Mouse (Mus musculus) intestine, embryonic 15.5 days (tissue): Measurements from ENCODE around the gene Yaf2. TPM values are rescaled to one million over a fixed set of nuclear protein-coding genes. Genes with fewer than 3 reads are reported as not detected.
"Not testable (repeated sequence)": the region's sequence is repeated elsewhere in the genome, so short reads cannot be mapped to it uniquely, and the experiment has no call there.

ENCODE experiments used
- ATAC-seq: fragments of 200-750 bp; cut with Nextera tagmentation; 2 replicates; pipeline ENCODE4 v1.8.0; 2017; ENCODE audit warnings: moderate TSS enrichment, moderate library complexity
- H3K27ac ChIP-seq: fragments of 300-500 bp; sonication (generic); 2 replicates; pipeline ENCODE4 v1.5.1; 2015; ENCODE audit warnings: mild to moderate bottlenecking, inconsistent platforms
- H3K27me3 ChIP-seq: fragments of 300-500 bp; sonication (generic); replicated peaks from 2 replicates; pipeline ENCODE4 v1.6.1; 2015; ENCODE audit warnings: inconsistent platforms
- H3K36me3 ChIP-seq: fragments of 300-500 bp; sonication (generic); 2 replicates; pipeline ENCODE4 v1.6.1; 2015; ENCODE audit warnings: inconsistent platforms
- H3K4me1 ChIP-seq: fragments of 300-500 bp; sonication (generic); replicated peaks from 2 replicates; pipeline ENCODE4 v1.6.1; 2015; ENCODE audit warnings: inconsistent platforms
- H3K4me2 ChIP-seq: fragments of 300-500 bp; sonication (generic); replicated peaks from 2 replicates; pipeline ENCODE4 v1.6.1; 2015; ENCODE audit warnings: mild to moderate bottlenecking, inconsistent platforms
- H3K4me3 ChIP-seq: fragments of 300-500 bp; sonication (generic); replicated peaks from 2 replicates; pipeline ENCODE4 v1.5.1; 2015; ENCODE audit warnings: inconsistent platforms
- H3K9ac ChIP-seq: fragments of 300-500 bp; sonication (generic); 2 replicates; pipeline ENCODE4 v1.6.1; 2015; ENCODE audit warnings: inconsistent platforms
- H3K9me3 ChIP-seq: fragments of 300-500 bp; sonication (generic); 2 replicates; pipeline ENCODE4 v1.6.1; 2016; ENCODE audit warnings: inconsistent platforms
- WGBS: fragments of 180-500 bp; shearing (Covaris S2); methylation state at CpG from one replicate; pipeline ENCODE4 v1.1.7; 2015; 5-methylcytosine and 5-hydroxymethylcytosine counted together
- polyA plus RNA-seq: library from polyadenylated mRNA; unstranded; fragments of >200 nt; fragmentation: Nextera tagmentation; extraction: Ambion mirVana; gene quantifications from 2 replicates; pipeline ENCODE4 v1.2.1, GENCODE M21; 2015

The Yaf2 gene
- polyA plus RNA-seq, 1 experiment from 2014 or later = 73.6 TPM

- Histone ChIP-seq H3K4me2 (no peak overlapping the region), H3K4me3 (no peak overlapping the region), H3K4me1 (peaks cover 2% of the 10 kb centered on the region; the same call in 1 of the 2 replicates), H3K27me3 (no peaks in the 10 kb centered on the region), H3K9me3 (no peaks in the 10 kb centered on the region), H3K9ac (no peak overlapping the region), H3K27ac (no peak overlapping the region), H3K36me3 (peaks cover 8% of the 10 kb centered on the region)
- WGBS = 39% methylated on average over 2 of the region's 2 CpGs
- ATAC-seq = no peak
Measured at GRCm38 (mm10) chr15:93265728-93266127, 71.0 kb downstream of the Yaf2 start.

GRCm38 (mm10) chr15:93265231-93265630, 71.5 kb downstream of the Yaf2 start:
- Histone ChIP-seq H3K4me3 (no peak overlapping the region), H3K9ac (no peak overlapping the region)

GRCm38 (mm10) chr15:93264221-93264620, 72.5 kb downstream of the Yaf2 start:
- Histone ChIP-seq H3K9ac (no peak overlapping the region), H3K4me1 (no peaks in the 10 kb centered on the region; the same call in 1 of the 2 replicates), H3K4me3 (no peak overlapping the region), H3K27ac (no peak overlapping the region), H3K36me3 (peaks cover 8% of the 10 kb centered on the region), H3K9me3 (no peaks in the 10 kb centered on the region), H3K27me3 (no peaks in the 10 kb centered on the region), H3K4me2 (no peak overlapping the region)
- WGBS = 86% methylated on average over 3 of the region's 3 CpGs
- no peak for ATAC-seq

More at GRCm38 (mm10) chr15:93265231-93265630, 71.5 kb downstream of the Yaf2 start:
- WGBS = 72% methylated on average over 3 of the region's 3 CpGs
- H3K36me3 ChIP-seq = peaks cover 8% of the 10 kb centered on the region
- no peak for ATAC-seq
- H3K4me2 ChIP-seq = no peak overlapping the region
- no peaks in the 10 kb centered on the region for H3K9me3 ChIP-seq
- no peaks in the 10 kb centered on the region for H3K27me3 ChIP-seq
- H3K4me1 ChIP-seq = no peaks in the 10 kb centered on the region; the same call in 1 of the 2 replicates
- no peak overlapping the region for H3K27ac ChIP-seq

DNA sequence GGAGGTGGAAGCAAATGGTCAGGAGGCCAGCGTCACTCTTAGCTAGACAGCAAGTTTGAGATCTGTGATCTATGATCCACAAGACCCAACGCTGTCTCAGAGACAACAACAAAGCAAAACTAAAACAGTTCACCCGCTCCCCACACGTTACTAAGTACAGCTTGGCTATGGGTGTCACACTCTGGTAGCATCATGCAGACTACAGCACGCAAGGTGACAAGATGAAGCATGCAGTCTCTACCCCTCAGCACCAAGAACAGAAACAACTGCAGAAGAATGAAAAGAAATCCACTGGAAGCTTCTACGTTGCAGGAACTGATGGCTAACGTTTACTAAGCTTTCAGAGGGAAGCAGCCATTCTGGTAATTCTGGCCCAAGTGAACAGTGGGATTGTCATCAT, 73.2 kb downstream of the Yaf2 start:
- no peaks in the 10 kb centered on the region; the same call in 1 of the 2 replicates for H3K4me1 ChIP-seq
- no peak overlapping the region for H3K27ac ChIP-seq
- no peaks in the 10 kb centered on the region for H3K9me3 ChIP-seq
- no peak overlapping the region for H3K4me3 ChIP-seq
- H3K9ac ChIP-seq = no peak overlapping the region
- no peak for ATAC-seq
- H3K27me3 ChIP-seq = no peaks in the 10 kb centered on the region
- 81% methylated on average over 7 of the region's 7 CpGs for WGBS
- H3K36me3 ChIP-seq = peaks cover 8% of the 10 kb centered on the region
- no peak overlapping the region for H3K4me2 ChIP-seq

GRCm38 (mm10) chr15:93262818-93263217, 73.9 kb downstream of the Yaf2 start:
- Histone ChIP-seq H3K9me3 (no peaks in the 10 kb centered on the region), H3K4me2 (no peak overlapping the region), H3K27me3 (no peaks in the 10 kb centered on the region), H3K4me1 (no peaks in the 10 kb centered on the region; the same call in 1 of the 2 replicates), H3K36me3 (peaks cover 9% of the 10 kb centered on the region), H3K4me3 (no peak overlapping the region), H3K9ac (no peak overlapping the region), H3K27ac (no peak overlapping the region)
- WGBS = 56% methylated on average over 5 of the region's 5 CpGs
- no peak for ATAC-seq

GRCm38 (mm10) chr15:93262274-93262673, 74.5 kb downstream of the Yaf2 start:
- H3K27me3 ChIP-seq = no peaks in the 10 kb centered on the region
- no peak overlapping the region for H3K4me3 ChIP-seq
- no peak for ATAC-seq
- H3K9ac ChIP-seq = no peak overlapping the region
- H3K27ac ChIP-seq = no peak overlapping the region
- H3K36me3 ChIP-seq = peaks cover 10% of the 10 kb centered on the region
- no peaks in the 10 kb centered on the region for H3K9me3 ChIP-seq
- WGBS = 70% methylated on average over 5 of the region's 5 CpGs
- H3K4me2 ChIP-seq = no peak overlapping the region
- H3K4me1 ChIP-seq = no peaks in the 10 kb centered on the region; the same call in 1 of the 2 replicates

- Histone ChIP-seq H3K4me1 (no peaks in the 10 kb centered on the region; the same call in 1 of the 2 replicates), H3K4me3 (no peak overlapping the region), H3K9ac (no peak overlapping the region), H3K9me3 (no peaks in the 10 kb centered on the region), H3K27me3 (no peaks in the 10 kb centered on the region), H3K27ac (no peak overlapping the region), H3K36me3 (peaks cover 10% of the 10 kb centered on the region), H3K4me2 (no peak overlapping the region)
- WGBS = 78% methylated on average over 8 of the region's 8 CpGs
- no peak for ATAC-seq
Measured at GRCm38 (mm10) chr15:93259933-93260332, 76.8 kb downstream of the Yaf2 start.

GRCm38 (mm10) chr15:93255295-93255694, 81.4 kb downstream of the Yaf2 start:
- no peak overlapping the region for H3K9ac ChIP-seq
- no peak overlapping the region for H3K27ac ChIP-seq
- 81% methylated on average over 10 of the region's 10 CpGs for WGBS
- peaks cover 6% of the 10 kb centered on the region for H3K36me3 ChIP-seq
- no peak for ATAC-seq
- no peaks in the 10 kb centered on the region for H3K9me3 ChIP-seq
- H3K27me3 ChIP-seq = no peaks in the 10 kb centered on the region
- no peak overlapping the region for H3K4me3 ChIP-seq
- H3K4me1 ChIP-seq = no peaks in the 10 kb centered on the region
- no peak overlapping the region for H3K4me2 ChIP-seq

DNA sequence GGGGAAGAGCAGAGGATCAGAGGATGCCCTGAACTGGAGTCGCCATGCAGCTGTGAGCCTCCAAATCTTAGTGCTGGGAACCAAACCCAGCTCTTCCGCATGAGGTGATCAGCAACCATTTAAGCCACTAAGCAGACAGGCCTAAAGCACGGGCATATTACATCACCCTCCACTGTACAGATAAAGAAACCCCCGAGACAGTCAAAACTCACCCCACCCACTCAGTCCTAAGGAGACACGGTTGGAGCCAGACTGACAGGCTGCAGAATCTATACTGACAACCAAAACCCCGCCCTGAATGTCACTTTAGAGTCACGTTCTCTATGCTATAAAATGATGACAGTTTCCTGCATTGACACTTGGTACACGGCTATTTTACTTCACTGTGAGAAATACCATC, 83.6 kb downstream of the Yaf2 start:
- peaks cover 6% of the 10 kb centered on the region for H3K36me3 ChIP-seq
- ATAC-seq = no peak
- H3K4me1 ChIP-seq = no peaks in the 10 kb centered on the region
- no peak overlapping the region for H3K27ac ChIP-seq
- no peak overlapping the region for H3K9ac ChIP-seq
- WGBS = 77% methylated on average over 8 of the region's 8 CpGs
- no peak overlapping the region for H3K4me2 ChIP-seq
- no peaks in the 10 kb centered on the region for H3K27me3 ChIP-seq
- no peak overlapping the region for H3K4me3 ChIP-seq
- H3K9me3 ChIP-seq = no peaks in the 10 kb centered on the region

- no peak for ATAC-seq
- 90% methylated on average over 6 of the region's 6 CpGs for WGBS
- Histone ChIP-seq H3K4me2 (no peak overlapping the region), H3K9me3 (no peaks in the 10 kb centered on the region), H3K4me1 (no peaks in the 10 kb centered on the region), H3K36me3 (peaks cover 4% of the 10 kb centered on the region), H3K27ac (no peak overlapping the region), H3K4me3 (no peak overlapping the region), H3K27me3 (no peaks in the 10 kb centered on the region), H3K9ac (no peak overlapping the region)
Measured at GRCm38 (mm10) chr15:93252396-93252795, 84.3 kb downstream of the Yaf2 start.

GRCm38 (mm10) chr15:93251553-93252250, 85.0 kb downstream of the Yaf2 start:
- ATAC-seq = peak; percentile 41; the same call in 1 of the 2 replicates
- no peak overlapping the region for H3K27ac ChIP-seq
- no peaks in the 10 kb centered on the region for H3K4me1 ChIP-seq
- no peak overlapping the region for H3K9ac ChIP-seq
- H3K4me3 ChIP-seq = no peak overlapping the region
- H3K36me3 ChIP-seq = peaks cover 6% of the 10 kb centered on the region
- H3K27me3 ChIP-seq = no peaks in the 10 kb centered on the region
- WGBS = 61% methylated on average over 13 of the region's 13 CpGs
- no peaks in the 10 kb centered on the region for H3K9me3 ChIP-seq
- no peak overlapping the region for H3K4me2 ChIP-seq

- H3K4me3 ChIP-seq = no peak overlapping the region
- H3K36me3 ChIP-seq = peaks cover 17% of the 10 kb centered on the region
- 79% methylated on average over 10 of the region's 10 CpGs for WGBS
- no peak for ATAC-seq
- no peak overlapping the region for H3K27ac ChIP-seq
- no peak overlapping the region for H3K9ac ChIP-seq
- no peaks in the 10 kb centered on the region for H3K27me3 ChIP-seq
- H3K9me3 ChIP-seq = no peaks in the 10 kb centered on the region
- no peak overlapping the region for H3K4me2 ChIP-seq
- H3K4me1 ChIP-seq = no peaks in the 10 kb centered on the region
Measured at GRCm38 (mm10) chr15:93243202-93243601, 93.5 kb downstream of the Yaf2 start.

GRCm38 (mm10) chr15:93236456-93236855, 100.3 kb downstream of the Yaf2 start:
- not testable (repeated sequence) for H3K27ac ChIP-seq, H3K27me3 ChIP-seq, H3K36me3 ChIP-seq, H3K4me1 ChIP-seq, H3K4me2 ChIP-seq, ATAC-seq, H3K9me3 ChIP-seq, H3K9ac ChIP-seq, H3K4me3 ChIP-seq
- 88% methylated on average over 10 of the region's 10 CpGs for WGBS
